Mouse (Mus musculus) bone marrow, adult 2 months (tissue): ENCODE data around the gene Cpne8. TPM values are rescaled to one million over a fixed set of nuclear protein-coding genes. Genes with fewer than 3 reads are reported as not detected.

Experiments used
- H3K27ac ChIP-seq: fragments of 200-500 bp; 2 replicates; pipeline ENCODE4 v1.5.1; 2012; ENCODE audit warnings: low read depth, mild to moderate bottlenecking, control low read depth, inconsistent platforms, low read length; ENCODE audit not compliant: control insufficient read depth, poor library complexity, insufficient read depth
- H3K4me1 ChIP-seq: fragments of 200-500 bp; 2 replicates; pipeline ENCODE4 v1.6.1; 2011; ENCODE audit warnings: low read length; ENCODE audit not compliant: control insufficient read depth, insufficient read depth
- H3K4me3 ChIP-seq: fragments of 200-500 bp; replicated peaks from 2 replicates; pipeline ENCODE3; 2011; ENCODE audit warnings: mild to moderate bottlenecking, low read depth, low read length, control low read depth; ENCODE audit not compliant: control insufficient read depth
- CTCF ChIP-seq: fragments of 200-500 bp; IDR thresholded peaks from 2 replicates; pipeline ENCODE4 v1.5.1; 2011; ENCODE audit warnings: low read length, control low read depth; ENCODE audit not compliant: control insufficient read depth, insufficient read depth
- POLR2A ChIP-seq: fragments of 200-500 bp; IDR thresholded peaks from 2 replicates; pipeline ENCODE4 v1.6.1; 2011; ENCODE audit warnings: low read depth, mild to moderate bottlenecking, control low read depth, low read length, borderline replicate concordance; ENCODE audit not compliant: control insufficient read depth
- WGBS: fragments of 180-500 bp; shearing (Covaris S2); methylation state at CpG from one replicate; pipeline ENCODE4 v1.1.7; 2018; 5-methylcytosine and 5-hydroxymethylcytosine counted together
- polyA plus RNA-seq: library from polyadenylated mRNA; stranded (reverse); fragments of >200 nt; gene quantifications from 2 replicates; pipeline ENCODE4 v1.2.4, GENCODE M21; 2011; ENCODE audit warnings: low replicate concordance; ENCODE audit not compliant: missing spikeins, insufficient read depth, insufficient read length

Gene Cpne8
- polyA plus RNA-seq, 1 experiment: 2.3 TPM

GRCm38 (mm10) chr15:90561613-90562012, 117.6 kb downstream of the Cpne8 start:
- no peak for TF ChIP-seq POLR2A
- TF ChIP-seq CTCF: no peak
- WGBS: 79% methylated on average over 12 of the region's 12 CpGs
- no peak overlapping the region for H3K27ac ChIP-seq
- H3K4me1 ChIP-seq: no peaks in the 10 kb centered on the region
- no peak overlapping the region for H3K4me3 ChIP-seq

- TF ChIP-seq CTCF (no peak), POLR2A (no peak)
- WGBS: 90% methylated on average over 7 of the region's 7 CpGs
- H3K4me1 ChIP-seq: no peaks in the 10 kb centered on the region
- no peak overlapping the region for H3K4me3 ChIP-seq
- H3K27ac ChIP-seq: no peak overlapping the region
Measured at GRCm38 (mm10) chr15:90548589-90548988, 130.6 kb downstream of the Cpne8 start.

- 69% methylated on average over 5 of the region's 5 CpGs for WGBS
Measured at GRCm38 (mm10) chr15:90543447-90543846, 135.8 kb downstream of the Cpne8 start.

GRCm38 (mm10) chr15:90542126-90542525, 137.1 kb downstream of the Cpne8 start:
- Histone ChIP-seq H3K4me3 (no peak overlapping the region), H3K4me1 (no peaks in the 10 kb centered on the region), H3K27ac (no peak overlapping the region)
- TF ChIP-seq CTCF: no peak
- TF ChIP-seq POLR2A: no peak

More at GRCm38 (mm10) chr15:90543447-90543846, 135.8 kb downstream of the Cpne8 start:
- TF ChIP-seq POLR2A (no peak), CTCF (no peak)
- Histone ChIP-seq H3K4me3 (no peak overlapping the region), H3K27ac (no peak overlapping the region), H3K4me1 (no peaks in the 10 kb centered on the region)

- Histone ChIP-seq H3K4me1 (no peaks in the 10 kb centered on the region), H3K27ac (no peak overlapping the region), H3K4me3 (no peak overlapping the region)
- 80% methylated on average over 5 of the region's 5 CpGs for WGBS
- TF ChIP-seq CTCF: no peak
- TF ChIP-seq POLR2A: no peak
Measured at GRCm38 (mm10) chr15:90536311-90537202, 142.7 kb downstream of the Cpne8 start.

- H3K27ac ChIP-seq: no peak overlapping the region
- no peaks in the 10 kb centered on the region for H3K4me1 ChIP-seq
- no peak for TF ChIP-seq POLR2A
- no peak for TF ChIP-seq CTCF
- H3K4me3 ChIP-seq: no peak overlapping the region
- 76% methylated on average over 7 of the region's 7 CpGs for WGBS
Measured at GRCm38 (mm10) chr15:90535730-90536129, 143.5 kb downstream of the Cpne8 start.

GRCm38 (mm10) chr15:90512769-90513168, 166.5 kb downstream of the Cpne8 start:
- Histone ChIP-seq H3K4me3 (no peak overlapping the region), H3K27ac (no peak overlapping the region), H3K4me1 (no peaks in the 10 kb centered on the region)
- TF ChIP-seq CTCF (no peak), POLR2A (no peak)
- WGBS: 85% methylated on average over 4 of the region's 4 CpGs

- 85% methylated on average over 3 of the region's 3 CpGs for WGBS
- TF ChIP-seq POLR2A: no peak
- no peak for TF ChIP-seq CTCF
- H3K27ac ChIP-seq: no peak overlapping the region
- H3K4me3 ChIP-seq: no peak overlapping the region
- no peaks in the 10 kb centered on the region for H3K4me1 ChIP-seq
Measured at GRCm38 (mm10) chr15:90497080-90497479, 182.2 kb downstream of the Cpne8 start.
